In the genomic region with DNA sequence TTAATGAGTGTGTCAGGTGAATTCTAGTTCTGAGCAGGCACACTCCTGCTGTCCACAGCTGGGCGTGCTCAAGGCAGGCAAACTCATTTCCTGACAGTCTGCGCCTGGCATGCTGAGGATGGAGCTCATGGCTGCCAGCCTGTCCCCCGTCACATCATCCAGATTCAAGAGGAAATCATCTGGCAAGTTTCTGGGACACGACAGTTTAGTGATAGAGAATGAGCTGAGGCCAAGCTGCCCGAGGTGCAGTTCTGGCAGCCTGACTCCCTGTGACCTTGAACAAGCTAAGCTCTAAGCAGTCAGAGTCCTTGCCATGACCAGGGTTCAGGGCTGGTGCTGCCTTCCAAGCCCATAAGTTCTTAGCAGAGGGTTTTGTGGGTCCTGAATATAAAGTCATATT, we compare ENCODE assay signal across 20 mouse cellular contexts. TPM values are rescaled to one million over a fixed set of nuclear protein-coding genes. Genes with fewer than 3 reads are reported as not detected.
DNase-seq lines count a peak whose midpoint lies in the region; ATAC-seq and TF ChIP-seq lines count a peak whose summit lies in the region.
"Had no signal": no experiment of that assay in that cellular context is flagged by ENCODE, and none has a peak within 500 bp of the region (broad histone marks: within the 10 kb centered on the region; RNA-seq: fewer than 3 reads in every experiment).

No protein-coding gene starts in this region.

- ATAC-seq in hindbrain, embryonic 13.5 days (ENCODE audit: low FRiP score), result no peak
- ATAC-seq in hindbrain, embryonic 11.5 days (ENCODE audit: low FRiP score), result no peak
- ATAC-seq: CD4-positive, CD25-positive, alpha-beta regulatory T cell, adult 4 months had no signal

- H3K9ac ChIP-seq in hindbrain, embryonic 13.5 days, result no peak overlapping the region
- H3K9ac ChIP-seq in hindbrain, embryonic 11.5 days (ENCODE audit: low read depth, low read length), result no peak overlapping the region
- H3K9ac ChIP-seq: embryonic facial prominence, embryonic 15.5 days; liver, embryonic 15.5 days had no signal

- H3K4me2 ChIP-seq in hindbrain, embryonic 13.5 days, result no peak overlapping the region
- no peak overlapping the region for H3K4me2 ChIP-seq in hindbrain, embryonic 11.5 days (replicated peaks; ENCODE audit: low read depth, low read length)
- H3K4me2 ChIP-seq: embryonic facial prominence, embryonic 15.5 days; liver, embryonic 15.5 days had no signal

- H3K27me3 ChIP-seq in hindbrain, embryonic 13.5 days, result peaks cover 41% of the 10 kb centered on the region
- no peaks in the 10 kb centered on the region for H3K27me3 ChIP-seq in hindbrain, embryonic 11.5 days (ENCODE audit: control insufficient read depth, insufficient read depth, low read length)
- H3K27me3 ChIP-seq: liver, embryonic 15.5 days had no signal

- DNase-seq in hindbrain, embryonic 11.5 days (ENCODE audit: low spot score), result no peak
- peak; percentile 34 for DNase-seq in adrenal gland, adult 8-10 months
- DNase-seq in adrenal gland, postnatal 10 days, result peak; percentile 26
- peak; percentile 29 for DNase-seq in heart, postnatal 4 days
- no peak for DNase-seq in lung, adult 2 months
- DNase-seq in kidney, adult 9 months, result no peak
- DNase-seq in thymus, postnatal 36 days, result no peak
- DNase-seq: cerebellum, adult 9-10 months; gastrocnemius, adult 2 months; kidney, adult 8-10 months; kidney, postnatal 36 days; layer of hippocampus, adult 9-11 months; lung, postnatal 14 days had no signal

- TF ChIP-seq CTCF in lung, adult 2 months (IDR thresholded peaks at IDR 0.05; ENCODE audit: insufficient read depth, low read length), result no peak

- 72% methylated on average over 5 of the region's 5 CpGs for WGBS in hindbrain, embryonic 13.5 days
- WGBS in hindbrain, embryonic 11.5 days, result 85% methylated on average over 5 of the region's 5 CpGs
- WGBS in lung, adult 2 months, result 34% methylated on average over 5 of the region's 5 CpGs

- H3K27ac ChIP-seq in hindbrain, embryonic 13.5 days, result peak overlapping the region; percentile 92
- no peak overlapping the region for H3K27ac ChIP-seq in hindbrain, embryonic 11.5 days (ENCODE audit: low read depth, low read length)
- H3K27ac ChIP-seq: embryonic facial prominence, embryonic 15.5 days; forebrain, embryonic 10.5 days; gastrocnemius, adult 2 months; liver, embryonic 15.5 days had no signal

- H3K9me3 ChIP-seq in hindbrain, embryonic 13.5 days, result no peaks in the 10 kb centered on the region
- H3K9me3 ChIP-seq in hindbrain, embryonic 11.5 days (ENCODE audit: control insufficient read depth, low read length), result no peaks in the 10 kb centered on the region
- H3K9me3 ChIP-seq: embryonic facial prominence, embryonic 15.5 days; G1E; liver, embryonic 15.5 days had no signal

- H3K4me1 ChIP-seq in hindbrain, embryonic 13.5 days (replicated peaks), result peaks cover 37% of the 10 kb centered on the region
- H3K4me1 ChIP-seq in hindbrain, embryonic 11.5 days (replicated peaks; ENCODE audit: control insufficient read depth, insufficient read depth, low read length), result 0 out of 2 replicates have a peak, but pooled peaks cover 2% of the 10 kb centered on the region
- H3K4me1 ChIP-seq in lung, adult 2 months (ENCODE audit: control insufficient read depth, insufficient read depth, low read length), result no peaks in the 10 kb centered on the region
- H3K4me1 ChIP-seq: embryonic facial prominence, embryonic 15.5 days; liver, embryonic 15.5 days had no signal

- H3K36me3 ChIP-seq in hindbrain, embryonic 13.5 days, result no peaks in the 10 kb centered on the region
- H3K36me3 ChIP-seq in hindbrain, embryonic 11.5 days (ENCODE audit: control insufficient read depth, insufficient read depth, low read length), result no peaks in the 10 kb centered on the region
- H3K36me3 ChIP-seq: embryonic facial prominence, embryonic 15.5 days; forebrain, embryonic 10.5 days; G1E; liver, embryonic 15.5 days had no signal

- no peak overlapping the region for H3K4me3 ChIP-seq in hindbrain, embryonic 13.5 days
- no peak overlapping the region for H3K4me3 ChIP-seq in hindbrain, embryonic 11.5 days (ENCODE audit: low read depth, low read length)
- H3K4me3 ChIP-seq in lung, adult 2 months (replicated peaks; ENCODE audit: extremely low read depth, low read depth, low read length), result no peak overlapping the region
- H3K4me3 ChIP-seq: embryonic facial prominence, embryonic 15.5 days; forebrain, embryonic 10.5 days; gastrocnemius, adult 2 months; liver, embryonic 15.5 days had no signal

- TF ChIP-seq POLR2A in lung, adult 2 months (IDR thresholded peaks at IDR 0.05; ENCODE audit: borderline replicate concordance, extremely low read depth, low read depth, low read length), result no peak

RNA-seq across cellular contexts. Expression of gene Cfap77, which starts 56.6 kb away (rescaled TPM):
- 0.18 and 0.22 TPM in 2 replicates for polyA plus RNA-seq in hindbrain, embryonic 13.5 days (2015; fragmentation: Nextera tagmentation; extraction: Ambion mirVana)
- 0.51 and 0.75 TPM in 2 replicates for polyA plus RNA-seq in hindbrain, embryonic 11.5 days (2014; fragmentation: Nextera tagmentation; extraction: Ambion mirVana)
- total RNA-seq in adrenal gland, adult 8-10 months (2022), result 1 to 10 TPM in 2 of 4 experiments, under 1 TPM in 2; 0.44 to 1.6 (median 0.93) TPM
- under 1 TPM; 0.42 to 0.66 TPM for total RNA-seq in adrenal gland, postnatal 10 days (2021)
- total RNA-seq in heart, postnatal 4 days (2021), result under 1 TPM in 1 of 2 experiments, not detected in 1; 0.27 TPM
- polyA plus RNA-seq in lung, adult 2 months (2012; rRNA removed), result 4.0 and 4.6 TPM in 2 replicates
- total RNA-seq: gastrocnemius, adult 2 months; neutrophil, adult 5-6 weeks had no signal
- polyA plus RNA-seq: liver, embryonic 15.5 days had no signal

Comparison
In these comparisons a context has a peak if more than half of its experiments do, and no peak if none do; other contexts are left out.
1. DNase-seq: peak in adrenal gland, adult 8-10 months (single experiment), adrenal gland, postnatal 10 days (single experiment) and heart, postnatal 4 days (single experiment); none in hindbrain, embryonic 11.5 days (single experiment), lung, adult 2 months (single experiment), kidney, adult 9 months (single experiment) and thymus, postnatal 36 days (0 of 2).